Mouse (Mus musculus) heart, postnatal 25 days (tissue): Measurements from ENCODE around the gene Ywhae. TPM values are rescaled to one million over a fixed set of nuclear protein-coding genes. Genes with fewer than 3 reads are reported as not detected.
"Not testable (repeated sequence)": the region's sequence is repeated elsewhere in the genome, so short reads cannot be mapped to it uniquely, and the experiment has no call there.

ENCODE experiments used
- DNase-seq: peaks from one replicate; pipeline ENCODE4 v3.0.0; 2022; ENCODE audit warnings: low spot score
- intact Hi-C: fragments of 180-260 bp; cut with DNase I; formaldehyde crosslinking; loops from one replicate; pipeline ENCODE4 v1.15.1; 2025
- total RNA-seq, 2 experiments: library from RNA; stranded (reverse); gene quantifications; 2 replicates each; pipeline ENCODE4 v1.2.3; 2021

Ywhae gene
- total RNA-seq = 100 to 1,000 TPM; 555 to 568 TPM

GRCm38 (mm10) chr11:75732434-75733226, at the start of gene Ywhae:
Gene Ywhae, plus strand, starts transcription at chr11:75732869.
- intact Hi-C loops = no loop called here

DNA sequence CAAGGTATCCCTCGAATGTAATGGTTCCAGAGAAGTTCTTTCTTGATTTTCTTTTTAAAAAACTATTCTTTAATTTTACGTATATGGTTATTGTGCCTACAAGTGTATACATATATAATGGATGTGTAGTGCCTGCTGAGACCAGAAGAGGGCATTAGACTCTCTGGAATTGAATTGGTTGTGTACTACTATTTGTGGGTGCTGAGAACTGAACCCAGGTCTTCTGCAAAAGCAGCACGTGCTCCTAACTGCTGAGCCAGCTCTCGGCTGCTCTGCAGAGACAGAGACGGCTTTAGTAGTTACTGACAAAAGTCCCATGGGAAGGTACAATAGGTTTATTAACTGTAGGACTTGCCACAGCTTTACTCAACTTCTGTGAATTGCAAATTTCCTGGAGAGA, 48.2 kb upstream of the Ywhae start:
- DNase-seq = no peak
- intact Hi-C loops = no loop called here

More at GRCm38 (mm10) chr11:75732434-75733226, at the start of gene Ywhae:
- DNase-seq = peak; percentile 83

DNA sequence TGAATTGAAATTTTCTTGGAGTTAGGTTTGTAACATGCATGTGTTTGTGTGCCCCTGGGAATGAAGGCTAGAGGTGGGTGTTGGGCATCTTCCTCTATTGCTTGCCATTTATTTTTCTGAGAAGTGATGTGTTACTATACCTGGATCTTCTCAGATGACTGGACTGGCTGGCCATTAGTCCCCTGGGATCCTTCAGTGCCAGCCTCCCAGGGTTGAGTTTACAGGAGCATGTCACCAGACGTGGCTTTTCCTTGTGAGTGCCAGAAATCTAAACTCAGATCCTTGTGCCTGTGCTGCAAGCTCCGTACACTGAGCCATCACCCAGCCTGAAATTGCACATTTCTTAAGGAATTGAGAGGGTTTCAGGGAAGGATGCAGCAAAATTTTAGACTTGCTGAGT, 47.7 kb upstream of the Ywhae start:
- no peak for DNase-seq

DNA sequence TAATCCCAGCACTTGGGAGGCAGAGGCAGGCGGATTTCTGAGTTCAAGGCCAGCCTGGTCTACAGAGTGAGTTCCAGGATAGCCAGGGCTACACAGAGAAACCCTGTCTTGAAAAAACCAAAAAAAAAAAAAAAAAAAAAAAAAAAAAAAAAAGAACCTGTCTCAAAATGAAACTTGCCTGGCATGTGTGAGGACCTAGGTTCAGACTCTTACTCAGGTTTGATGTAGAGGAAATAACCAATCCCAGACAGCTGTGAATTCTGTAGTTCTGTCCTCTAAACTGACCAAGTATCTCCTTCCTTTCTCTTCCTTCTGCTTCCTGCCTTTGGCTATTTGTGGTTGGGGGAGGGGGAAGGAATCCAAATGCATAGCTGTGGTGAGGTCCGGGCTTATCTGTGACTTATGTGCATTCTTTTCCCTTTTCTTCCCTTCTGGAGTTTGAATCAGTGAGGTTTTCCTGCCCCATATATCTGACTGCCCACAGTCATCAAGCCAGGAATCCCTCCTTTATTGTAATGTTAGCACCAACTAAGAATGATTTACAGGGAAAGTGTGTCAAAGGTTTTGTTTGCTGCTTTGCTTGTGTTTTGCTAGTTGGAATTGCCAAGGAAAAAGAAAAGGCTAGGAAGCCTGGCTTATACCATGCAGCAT, 45.2 kb upstream of the Ywhae start:
- DNase-seq = no peak
- intact Hi-C loops = no loop called here

More for the DNA sequence above, 47.7 kb upstream of the Ywhae start:
- intact Hi-C loops = no loop called here

GRCm38 (mm10) chr11:75688132-75688531, 44.5 kb upstream of the Ywhae start:
- DNase-seq = no peak
- intact Hi-C loops = no loop called here

DNA sequence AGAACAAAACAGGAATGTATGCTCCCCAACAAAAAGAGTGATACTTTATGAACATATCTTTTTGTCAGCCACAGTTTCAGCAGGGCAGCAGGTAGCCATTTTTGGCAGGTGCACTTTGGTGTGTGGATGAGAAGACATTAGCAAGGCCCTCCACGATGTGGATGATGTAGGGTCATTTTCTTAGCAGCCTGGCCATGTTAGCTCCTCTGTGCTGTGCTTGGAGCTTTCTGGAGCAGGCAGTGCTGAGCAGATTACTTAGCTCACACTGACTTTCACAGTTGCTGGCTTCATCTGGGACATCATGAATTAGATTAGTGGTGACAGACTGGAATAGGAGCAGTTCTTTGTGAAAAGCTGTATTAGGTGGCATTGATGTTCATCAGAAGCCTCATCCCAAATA, 42.7 kb upstream of the Ywhae start:
- intact Hi-C loops = no loop called here
- no peak for DNase-seq

- intact Hi-C loops = no loop called here
- DNase-seq = no peak
Measured at GRCm38 (mm10) chr11:75691047-75691446, 41.6 kb upstream of the Ywhae start.

GRCm38 (mm10) chr11:75693570-75693969, 39.1 kb upstream of the Ywhae start:
- intact Hi-C loops = no loop called here

GRCm38 (mm10) chr11:75697464-75697863, 35.2 kb upstream of the Ywhae start:
- DNase-seq, intact Hi-C loops: not testable (repeated sequence)

More at GRCm38 (mm10) chr11:75693570-75693969, 39.1 kb upstream of the Ywhae start:
- DNase-seq = no peak

DNA sequence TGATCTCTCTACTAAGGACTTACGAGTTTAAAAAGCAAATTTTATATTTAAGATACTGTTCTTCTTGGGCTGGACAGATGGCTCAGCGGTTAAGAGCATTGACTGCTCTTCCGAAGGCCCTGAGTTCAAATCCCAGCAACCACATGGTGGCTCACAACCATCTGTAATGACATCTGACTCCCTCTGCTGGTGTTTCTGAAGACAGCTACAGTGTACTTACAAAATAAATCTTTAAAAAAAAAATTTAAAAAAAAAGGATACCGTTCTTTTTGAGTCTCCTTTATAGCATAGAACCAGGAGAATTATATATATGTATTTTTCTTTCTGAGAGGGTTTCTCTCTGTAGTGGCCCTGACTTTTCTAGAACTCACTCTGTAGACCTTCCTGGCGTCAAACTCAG, 32.1 kb upstream of the Ywhae start:
- intact Hi-C loops = no loop called here
- no peak for DNase-seq

- intact Hi-C loops = no loop called here
- DNase-seq = no peak
Measured at GRCm38 (mm10) chr11:75702761-75703160, 29.9 kb upstream of the Ywhae start.

DNA sequence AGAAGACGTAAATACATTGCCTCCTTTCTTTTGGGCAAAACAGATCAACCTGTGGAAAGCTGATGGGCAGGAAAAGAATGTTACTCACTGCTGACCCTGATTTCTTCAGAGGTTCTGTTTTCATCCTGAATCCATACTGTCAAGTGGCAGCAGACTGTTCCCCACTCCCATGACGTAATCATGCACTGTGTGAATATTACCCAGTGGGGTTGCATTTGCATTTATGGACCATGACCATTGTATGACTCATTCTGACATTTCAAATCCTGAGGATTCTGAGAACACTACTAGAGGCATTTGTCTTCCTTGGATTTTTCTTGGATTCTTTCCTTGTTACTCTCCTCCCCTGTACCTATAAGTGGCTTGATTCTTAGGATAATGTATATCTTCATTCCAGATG, 28.9 kb upstream of the Ywhae start:
- DNase-seq = no peak
- intact Hi-C loops = no loop called here

- intact Hi-C loops = no loop called here
- no peak for DNase-seq
Measured at GRCm38 (mm10) chr11:75713949-75714348, 18.7 kb upstream of the Ywhae start.

GRCm38 (mm10) chr11:75715556-75715955, 17.1 kb upstream of the Ywhae start:
- intact Hi-C loops = loop anchor here (5.0 kb wide), 2 partner anchors 52 to 197 kb away; no protein-coding TSS in a partner anchor
- no peak for DNase-seq

- no peak for DNase-seq
- intact Hi-C loops = loop anchor here (5.0 kb wide), 2 partner anchors 51 to 196 kb away; no protein-coding TSS in a partner anchor
Measured at GRCm38 (mm10) chr11:75716661-75717325, 15.9 kb upstream of the Ywhae start.

DNA sequence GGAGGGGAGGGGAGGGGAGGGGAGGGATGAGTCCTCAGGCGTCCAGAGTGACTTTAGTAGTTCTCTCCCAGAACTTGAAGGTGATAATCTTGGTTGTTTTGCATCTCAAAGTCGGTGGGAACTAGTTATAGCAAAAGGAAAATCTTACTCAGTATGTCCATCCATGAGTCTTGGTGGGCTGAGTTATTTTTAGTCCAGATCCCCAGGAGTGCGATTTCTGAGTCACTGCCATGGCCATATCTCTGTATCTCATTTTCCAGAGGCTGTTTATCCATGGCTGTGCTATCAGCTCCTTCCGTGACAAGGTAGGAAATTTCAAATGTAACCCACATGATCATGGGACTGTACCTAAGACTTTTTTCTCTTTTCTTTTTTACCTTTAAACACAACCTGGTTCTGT, 10.3 kb upstream of the Ywhae start:
- DNase-seq = no peak
- intact Hi-C loops = no loop called here

DNA sequence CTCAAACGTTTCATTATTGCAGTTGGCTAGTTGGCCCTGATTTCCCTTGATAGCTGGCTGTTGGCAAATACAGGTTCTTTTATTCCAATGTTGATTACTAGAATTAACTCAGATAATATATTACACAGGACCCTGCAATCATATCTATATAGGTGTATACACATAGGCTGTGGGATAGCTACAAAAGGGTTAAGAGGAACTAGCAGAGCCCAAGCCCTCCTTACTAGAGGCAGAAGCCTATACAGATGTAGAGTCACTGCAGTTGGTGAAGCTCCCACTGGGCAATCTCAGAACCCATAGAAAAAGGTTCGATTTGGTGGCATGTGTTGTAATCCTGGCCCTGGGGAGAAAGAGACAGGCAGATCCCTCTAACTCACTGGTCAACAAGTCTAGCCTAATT, 5.5 kb upstream of the Ywhae start:
- DNase-seq = no peak
- intact Hi-C loops = no loop called here

DNA sequence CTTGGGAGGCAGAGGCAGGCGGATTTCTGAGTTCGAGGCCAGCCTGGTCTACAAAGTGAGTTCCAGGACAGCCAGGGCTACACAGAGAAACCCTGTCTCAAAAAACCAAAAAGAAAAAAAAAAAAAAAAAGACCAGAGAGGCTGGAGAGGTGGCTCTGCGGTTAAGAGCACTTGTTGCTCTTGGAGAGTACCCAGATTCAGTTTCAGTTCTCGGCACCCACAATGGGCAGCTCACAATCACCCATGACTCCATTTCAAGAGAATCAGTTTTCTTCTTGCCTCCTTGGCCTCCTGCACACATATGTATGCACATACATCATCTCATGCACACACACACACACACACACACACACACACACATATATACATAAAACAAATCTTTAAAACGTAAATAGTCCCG, 5.0 kb upstream of the Ywhae start:
- intact Hi-C loops, DNase-seq: not testable (repeated sequence)

GRCm38 (mm10) chr11:75733227-75733940, 715 bp downstream of the Ywhae start:
- DNase-seq = peak; percentile 65
- intact Hi-C loops = no loop called here
